Mouse (Mus musculus) induced T-regulatory cell, adult 2 months (primary cell): ENCODE measurements around the gene Gm11492.

ENCODE experiments used
- DNase-seq: peaks from one replicate; pipeline ENCODE4 v3.0.0-alpha.2; 2012; ENCODE audit warnings: low read depth

The Gm11492 gene

GRCm38 (mm10) chr11:87578963-87579601 is 12.6 kb downstream of the Gm11492 start:
- peak; percentile 29 for DNase-seq

GRCm38 (mm10) chr11:87579713-87580112 is 13.3 kb downstream of the Gm11492 start:
- no peak for DNase-seq

- DNase-seq: no peak
Observed at GRCm38 (mm10) chr11:87580543-87581085, 14.2 kb downstream of the Gm11492 start.

GRCm38 (mm10) chr11:87581161-87581865 is 14.9 kb downstream of the Gm11492 start:
- DNase-seq: no peak

- no peak for DNase-seq
Observed at GRCm38 (mm10) chr11:87581933-87582710, 15.7 kb downstream of the Gm11492 start.

GRCm38 (mm10) chr11:87583291-87584034 is 17.0 kb downstream of the Gm11492 start:
- no peak for DNase-seq

GRCm38 (mm10) chr11:87584711-87585505 is 18.5 kb downstream of the Gm11492 start:
- no peak for DNase-seq

GRCm38 (mm10) chr11:87587211-87587874 is 20.9 kb downstream of the Gm11492 start:
- DNase-seq: no peak

- no peak for DNase-seq
Observed at GRCm38 (mm10) chr11:87589605-87590004, 23.2 kb downstream of the Gm11492 start.

GRCm38 (mm10) chr11:87590841-87591525 is 24.5 kb downstream of the Gm11492 start:
- no peak for DNase-seq

- peak; percentile 99 for DNase-seq
Observed at GRCm38 (mm10) chr11:87591526-87592353, 25.3 kb downstream of the Gm11492 start, which contains the start of gene Mtmr4. TSS of gene Mtmr4 (plus strand) at chr11:87592162.

- no peak for DNase-seq
Observed at GRCm38 (mm10) chr11:87592354-87592695, 25.9 kb downstream of the Gm11492 start.

- peak; percentile 34 for DNase-seq
Observed at GRCm38 (mm10) chr11:87592713-87593598, 26.5 kb downstream of the Gm11492 start.

GRCm38 (mm10) chr11:87595327-87595841 is 28.9 kb downstream of the Gm11492 start:
- peak; percentile 86 for DNase-seq

- no peak for DNase-seq
Observed at GRCm38 (mm10) chr11:87595976-87596375, 29.5 kb downstream of the Gm11492 start.

GRCm38 (mm10) chr11:87596492-87596891 is 30.0 kb downstream of the Gm11492 start:
- DNase-seq: no peak

- DNase-seq: no peak
Observed at GRCm38 (mm10) chr11:87597061-87597460, 30.6 kb downstream of the Gm11492 start.
